Mouse (Mus musculus) midbrain, embryonic 16.5 days (tissue): ENCODE data around the gene Anxa1. TPM values are rescaled to one million over a fixed set of nuclear protein-coding genes. Genes with fewer than 3 reads are reported as not detected.

Experiments used
- ATAC-seq: fragments of 200-750 bp; cut with Nextera tagmentation; 2 replicates; pipeline ENCODE4 v1.8.0; 2017; ENCODE audit warnings: moderate TSS enrichment
- H3K27ac ChIP-seq: fragments of 300-500 bp; sonication (generic); 2 replicates; pipeline ENCODE4 v1.5.1; 2014; ENCODE audit warnings: mild to moderate bottlenecking, low read length, mixed read lengths
- H3K27me3 ChIP-seq: fragments of 300-500 bp; sonication (generic); 2 replicates; pipeline ENCODE4 v1.6.1; 2014; ENCODE audit warnings: low read depth, low read length, mixed read lengths; ENCODE audit not compliant: control insufficient read depth, insufficient read depth
- H3K36me3 ChIP-seq: fragments of 300-500 bp; sonication (generic); 2 replicates; pipeline ENCODE4 v1.6.1; 2014; ENCODE audit warnings: mild to moderate bottlenecking, low read length, moderate library complexity, mixed read lengths; ENCODE audit not compliant: control insufficient read depth, insufficient read depth
- H3K4me1 ChIP-seq: fragments of 300-500 bp; sonication (generic); 2 replicates; pipeline ENCODE4 v1.6.1; 2014; ENCODE audit warnings: mild to moderate bottlenecking, low read length, mixed read lengths; ENCODE audit not compliant: control insufficient read depth, insufficient read depth
- H3K4me2 ChIP-seq: fragments of 300-500 bp; sonication (generic); 2 replicates; pipeline ENCODE4 v1.6.1; 2014; ENCODE audit warnings: mild to moderate bottlenecking, low read length, mixed read lengths
- H3K4me3 ChIP-seq: fragments of 300-500 bp; sonication (generic); 2 replicates; pipeline ENCODE4 v1.5.1; 2014; ENCODE audit warnings: low read depth, mild to moderate bottlenecking, low read length, moderate library complexity, mixed read lengths
- H3K9ac ChIP-seq: fragments of 300-500 bp; sonication (generic); 2 replicates; pipeline ENCODE4 v1.6.1; 2014; ENCODE audit warnings: low read depth, low read length, mixed read lengths
- H3K9me3 ChIP-seq: fragments of 300-500 bp; sonication (generic); replicated peaks from 2 replicates; pipeline ENCODE4 v1.6.1; 2014; ENCODE audit warnings: mild to moderate bottlenecking, low read length, mixed read lengths; ENCODE audit not compliant: control insufficient read depth, poor library complexity, severe bottlenecking
- WGBS: fragments of 180-500 bp; shearing (Covaris S2); extraction: QIAGEN DNeasy Blood & Tissue Kit; methylation state at CpG from one replicate; pipeline ENCODE4 v1.1.7; 2014; 5-methylcytosine and 5-hydroxymethylcytosine counted together
- polyA plus RNA-seq: library from polyadenylated mRNA; unstranded; fragments of >200 nt; fragmentation: Nextera tagmentation; extraction: Ambion mirVana; gene quantifications from 2 replicates; pipeline ENCODE4 v1.2.1, GENCODE M21; 2015

The Anxa1 gene
- 7.5 and 9.0 TPM in 2 replicates for polyA plus RNA-seq

DNA sequence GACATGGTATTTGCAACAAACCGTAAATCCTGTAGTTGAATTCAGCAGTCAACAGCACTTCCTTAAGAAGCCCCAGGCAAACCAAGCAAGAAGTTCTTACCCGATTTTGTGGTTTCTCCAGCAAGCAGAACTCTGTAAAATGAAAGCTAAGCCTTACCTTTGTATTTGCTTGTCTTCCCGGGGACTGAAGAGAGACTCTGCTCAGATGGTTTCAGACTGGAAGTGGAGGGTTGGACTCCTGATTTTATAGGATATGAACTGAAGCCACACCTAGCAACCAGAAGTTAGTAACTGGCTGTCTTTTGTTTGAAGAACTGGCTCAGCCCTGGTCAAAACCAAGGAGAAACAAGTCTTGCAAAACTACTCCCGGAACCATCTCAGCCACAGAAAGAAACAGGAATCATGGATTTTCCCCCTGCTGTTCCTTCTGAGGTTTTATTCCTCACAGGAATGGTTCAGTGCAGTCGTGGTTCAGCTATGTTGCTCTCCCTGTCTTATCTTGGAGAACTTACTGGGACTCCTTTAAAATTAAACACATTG, at the start of gene Anxa1:
Gene Anxa1, minus strand, starts transcription at position 490 of the 540 bp plus-strand sequence.
- ATAC-seq: no peak
- 74% methylated on average over 5 of the region's 5 CpGs for WGBS
- no peaks in the 10 kb centered on the region for H3K4me1 ChIP-seq

DNA sequence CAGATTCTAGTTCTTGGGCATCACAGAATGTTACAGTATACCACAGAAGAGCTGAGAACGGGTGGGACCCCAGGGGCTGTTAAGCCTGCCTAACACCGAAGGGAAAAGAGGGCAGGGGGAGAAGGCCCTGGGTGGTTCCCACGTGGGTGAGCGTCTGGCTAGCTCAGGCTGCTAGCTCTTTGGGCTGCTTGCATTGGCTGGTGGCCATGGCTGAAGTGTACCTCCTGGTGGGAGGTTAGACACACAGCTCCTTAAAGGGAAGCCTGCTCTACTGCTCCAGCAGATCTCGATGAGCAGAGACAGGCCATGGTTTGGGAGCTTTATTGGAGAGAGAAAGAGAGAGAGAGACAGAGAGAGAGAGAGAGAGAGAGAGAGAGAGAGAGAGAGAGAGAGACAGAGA, 46.3 kb upstream of the Anxa1 start:
- H3K9ac ChIP-seq: no peak overlapping the region
- no peak for ATAC-seq
- H3K36me3 ChIP-seq: no peaks in the 10 kb centered on the region
- H3K9me3 ChIP-seq: no peaks in the 10 kb centered on the region
- H3K4me3 ChIP-seq: no peak overlapping the region
- no peaks in the 10 kb centered on the region for H3K4me1 ChIP-seq
- H3K27ac ChIP-seq: no peak overlapping the region
- 68% methylated on average over 5 of the region's 5 CpGs for WGBS
- H3K27me3 ChIP-seq: no peaks in the 10 kb centered on the region
- H3K4me2 ChIP-seq: no peak overlapping the region

More for the DNA sequence above, at the start of gene Anxa1:
- H3K4me2 ChIP-seq: no peak within 1 kb of the TSS
- no peak within 1 kb of the TSS for H3K4me3 ChIP-seq
- no peaks in the 10 kb centered on the region for H3K9me3 ChIP-seq
- H3K9ac ChIP-seq: no peak within 1 kb of the TSS
- no peaks in the 10 kb centered on the region for H3K27me3 ChIP-seq
- no peak within 1 kb of the TSS for H3K27ac ChIP-seq
- H3K36me3 ChIP-seq: no peaks in the 10 kb centered on the region

GRCm38 (mm10) chr19:20434541-20434940, 43.8 kb upstream of the Anxa1 start:
- Histone ChIP-seq H3K27ac (no peak overlapping the region), H3K36me3 (no peaks in the 10 kb centered on the region), H3K4me3 (no peak overlapping the region), H3K4me2 (no peak overlapping the region), H3K9ac (no peak overlapping the region), H3K4me1 (no peaks in the 10 kb centered on the region), H3K27me3 (no peaks in the 10 kb centered on the region), H3K9me3 (no peaks in the 10 kb centered on the region)
- no peak for ATAC-seq
- 15% methylated on average over 3 of the region's 3 CpGs for WGBS

DNA sequence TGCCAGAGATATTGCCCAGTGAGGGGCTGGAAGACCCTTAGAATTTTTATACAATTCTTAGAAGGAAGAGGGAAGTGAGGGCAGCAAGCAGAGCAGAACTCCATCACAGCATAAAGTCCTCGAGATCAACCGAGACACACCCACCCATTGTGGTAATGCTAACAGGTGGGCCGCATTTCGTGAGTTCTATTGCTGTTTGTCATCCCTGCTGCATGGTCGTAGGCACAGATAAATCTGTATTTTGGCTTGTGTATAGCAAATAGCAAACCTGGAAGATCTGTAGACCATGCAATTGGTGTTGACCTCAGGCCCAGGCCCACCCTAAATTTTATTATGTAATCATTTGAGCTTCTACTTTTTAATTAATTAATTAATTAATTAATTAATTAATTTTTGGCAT, 43.2 kb upstream of the Anxa1 start:
- Histone ChIP-seq H3K36me3 (no peaks in the 10 kb centered on the region), H3K4me1 (no peaks in the 10 kb centered on the region), H3K9me3 (no peaks in the 10 kb centered on the region), H3K4me3 (no peak overlapping the region), H3K9ac (no peak overlapping the region), H3K4me2 (no peak overlapping the region), H3K27me3 (no peaks in the 10 kb centered on the region), H3K27ac (no peak overlapping the region)
- no peak for ATAC-seq
- WGBS: 92% methylated on average over 5 of the region's 5 CpGs

DNA sequence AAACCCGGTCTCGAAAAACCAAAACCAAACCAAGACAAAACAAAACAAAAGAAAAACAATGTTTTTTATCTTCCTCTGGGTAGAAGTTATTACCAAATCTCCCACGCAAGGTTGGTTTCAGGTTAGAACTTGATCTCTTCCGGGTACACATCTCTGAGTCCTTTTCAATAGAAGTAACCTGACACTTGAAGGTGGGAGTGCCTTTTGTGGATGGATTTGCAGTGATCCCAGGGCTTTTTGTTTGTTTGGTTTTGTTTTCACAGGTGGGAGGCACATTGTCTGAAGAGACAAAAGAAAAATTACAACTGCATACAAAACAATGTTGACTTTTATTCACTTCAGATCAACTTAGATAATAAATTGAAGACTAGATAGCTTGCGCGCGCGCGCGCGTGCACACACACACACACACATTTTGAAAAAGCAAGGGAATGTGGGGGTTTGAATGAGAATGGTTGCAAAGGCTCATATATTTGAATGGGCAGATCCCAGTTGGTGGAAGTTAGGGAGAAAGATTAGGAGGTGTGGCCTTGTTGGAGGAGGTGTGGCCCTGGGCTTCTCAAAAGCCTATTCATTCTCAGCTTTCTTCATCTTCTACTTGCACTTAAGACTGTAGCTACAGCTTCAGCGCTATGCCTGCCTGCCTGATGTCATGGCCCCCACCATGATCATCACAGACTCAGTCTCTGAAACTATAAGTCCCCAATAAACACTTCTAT, 35.9 kb upstream of the Anxa1 start:
- no peak overlapping the region for H3K4me3 ChIP-seq
- no peaks in the 10 kb centered on the region for H3K36me3 ChIP-seq
- H3K9me3 ChIP-seq: no peaks in the 10 kb centered on the region
- H3K9ac ChIP-seq: no peak overlapping the region
- no peaks in the 10 kb centered on the region for H3K4me1 ChIP-seq
- no peak overlapping the region for H3K27ac ChIP-seq
- H3K27me3 ChIP-seq: no peaks in the 10 kb centered on the region
- no peak overlapping the region for H3K4me2 ChIP-seq
- ATAC-seq: no peak
- 51% methylated on average over 12 of the region's 12 CpGs for WGBS

GRCm38 (mm10) chr19:20411276-20411675, 20.5 kb upstream of the Anxa1 start:
- H3K27me3 ChIP-seq: no peaks in the 10 kb centered on the region
- WGBS: 79% methylated on average over 3 of the region's 3 CpGs
- ATAC-seq: no peak
- no peak overlapping the region for H3K4me2 ChIP-seq
- H3K36me3 ChIP-seq: no peaks in the 10 kb centered on the region
- no peaks in the 10 kb centered on the region for H3K4me1 ChIP-seq
- H3K9ac ChIP-seq: no peak overlapping the region
- H3K9me3 ChIP-seq: no peaks in the 10 kb centered on the region
- H3K27ac ChIP-seq: no peak overlapping the region
- no peak overlapping the region for H3K4me3 ChIP-seq

- Histone ChIP-seq H3K27me3 (no peaks in the 10 kb centered on the region), H3K4me2 (no peak overlapping the region), H3K27ac (no peak overlapping the region), H3K36me3 (no peaks in the 10 kb centered on the region), H3K4me3 (no peak overlapping the region), H3K9me3 (no peaks in the 10 kb centered on the region), H3K4me1 (no peaks in the 10 kb centered on the region), H3K9ac (no peak overlapping the region)
- no peak for ATAC-seq
- WGBS: 81% methylated on average over 9 of the region's 9 CpGs
Observed at GRCm38 (mm10) chr19:20409541-20410528, 19.1 kb upstream of the Anxa1 start.

DNA sequence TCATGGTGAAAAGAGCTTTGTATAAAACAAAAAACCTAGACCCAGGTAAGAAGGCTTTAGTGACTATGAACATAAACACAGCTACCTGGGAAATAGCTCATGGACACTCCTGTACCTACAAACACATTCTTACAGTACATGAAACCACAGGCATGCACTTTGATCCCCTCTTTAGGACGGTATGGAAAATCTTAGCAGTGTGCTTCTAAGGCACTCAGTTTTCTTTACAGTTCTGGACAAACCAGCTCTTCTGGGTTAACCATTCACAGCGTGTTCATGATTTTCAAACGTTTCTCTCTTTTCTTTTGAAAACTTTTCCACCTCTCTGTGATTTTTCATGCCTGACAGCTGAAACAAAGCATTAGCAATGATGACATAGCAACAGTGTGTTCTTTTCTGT, 15.7 kb upstream of the Anxa1 start:
- 57% methylated on average over 3 of the region's 3 CpGs for WGBS

GRCm38 (mm10) chr19:20405015-20405414, 14.3 kb upstream of the Anxa1 start:
- 84% methylated on average over 4 of the region's 4 CpGs for WGBS
- no peaks in the 10 kb centered on the region for H3K4me1 ChIP-seq

More for the DNA sequence above, 15.7 kb upstream of the Anxa1 start:
- Histone ChIP-seq H3K27ac (no peak overlapping the region), H3K4me3 (no peak overlapping the region), H3K4me2 (no peak overlapping the region), H3K36me3 (no peaks in the 10 kb centered on the region), H3K27me3 (no peaks in the 10 kb centered on the region), H3K9ac (no peak overlapping the region), H3K9me3 (no peaks in the 10 kb centered on the region), H3K4me1 (no peaks in the 10 kb centered on the region)
- no peak for ATAC-seq

More at GRCm38 (mm10) chr19:20405015-20405414, 14.3 kb upstream of the Anxa1 start:
- Histone ChIP-seq H3K4me2 (no peak overlapping the region), H3K27ac (no peak overlapping the region), H3K4me3 (no peak overlapping the region), H3K9ac (no peak overlapping the region), H3K27me3 (no peaks in the 10 kb centered on the region), H3K9me3 (no peaks in the 10 kb centered on the region), H3K36me3 (no peaks in the 10 kb centered on the region)
- no peak for ATAC-seq
